Mouse (Mus musculus): ENCODE measurements around the gene Ccdc65.

Ccdc65 gene

DNA sequence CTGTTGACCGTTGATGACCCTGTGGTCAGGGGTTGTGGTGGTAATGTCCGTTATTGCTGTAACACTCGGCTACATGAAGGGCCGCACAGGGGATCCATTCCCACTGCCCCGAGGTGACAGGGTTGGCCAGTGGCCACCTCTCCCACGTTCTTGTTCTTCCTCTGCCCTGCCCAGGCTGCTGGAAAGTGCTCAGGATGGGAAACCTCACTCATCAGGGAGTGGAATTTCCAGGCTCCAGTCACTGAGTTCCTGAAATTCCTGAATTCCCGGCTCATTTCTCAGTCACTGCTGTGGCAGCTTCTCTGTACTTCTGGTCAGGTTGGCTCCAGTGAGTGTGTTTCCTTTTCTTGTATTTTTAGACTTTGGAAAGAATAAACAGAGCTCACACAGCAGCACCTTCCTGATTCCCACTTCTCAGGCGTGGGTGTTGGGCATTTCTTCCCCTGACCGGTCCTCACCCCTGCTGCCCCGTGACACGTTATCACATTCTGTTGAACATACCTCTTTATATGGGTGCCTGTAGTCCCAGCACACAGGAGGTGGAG, 15.8 kb upstream of the Ccdc65 start:
- DNase-seq (ENCODE audit: low read depth): no peak

GRCm38 (mm10) chr15:98695726-98696125, 12.3 kb upstream of the Ccdc65 start:
- DNase-seq (ENCODE audit: low read depth): no peak

- no peak for DNase-seq (ENCODE audit: low read depth)
These were observed 11.8 kb upstream of the Ccdc65 start for GRCm38 (mm10) chr15:98696216-98696615.

- DNase-seq (ENCODE audit: low read depth): peak; percentile 87
These were observed 8.6 kb upstream of the Ccdc65 start for GRCm38 (mm10) chr15:98699190-98700105.

DNA sequence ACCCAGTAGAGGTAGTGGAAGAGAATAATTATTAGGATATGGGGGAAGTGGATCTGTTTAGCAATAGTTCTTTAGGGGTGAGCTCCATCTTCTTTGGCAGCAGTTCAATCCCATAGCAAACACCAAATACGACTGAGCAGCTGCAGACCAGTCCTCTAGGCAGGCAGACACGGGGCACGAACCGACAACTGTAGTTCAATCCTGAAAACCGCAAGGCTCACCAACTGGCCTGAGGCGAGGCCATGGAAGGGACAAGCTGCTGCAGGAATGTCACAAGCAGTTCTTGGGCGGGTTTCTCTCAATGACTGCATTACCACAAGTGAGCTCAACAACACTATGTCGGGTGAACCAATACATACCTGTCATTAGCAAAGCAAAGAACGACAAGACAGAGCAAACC, 3.7 kb upstream of the Ccdc65 start:
- DNase-seq (ENCODE audit: low read depth): no peak

DNA sequence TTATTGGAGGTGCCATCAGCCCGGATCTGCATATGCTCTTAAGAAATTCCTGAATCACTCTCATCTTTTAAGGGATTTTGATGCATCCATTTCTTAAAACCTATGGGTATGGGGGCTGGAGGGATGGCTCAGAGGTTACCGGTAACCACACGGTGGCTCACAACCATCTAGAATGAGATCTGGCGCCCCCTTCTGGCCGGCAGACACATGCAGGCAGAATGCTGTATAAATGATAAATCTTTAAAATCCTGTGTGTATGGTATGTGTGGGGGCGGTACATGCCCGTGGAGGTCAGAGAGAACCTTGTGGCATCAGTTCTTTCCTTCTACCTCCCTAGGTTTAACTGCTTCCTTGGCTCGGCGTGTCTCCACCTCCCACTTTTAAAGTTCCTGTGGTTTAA, 2.4 kb downstream of the Ccdc65 start:
- DNase-seq (ENCODE audit: low read depth): peak; percentile 87

- DNase-seq (ENCODE audit: low read depth): no peak
These were observed 6.2 kb downstream of the Ccdc65 start for GRCm38 (mm10) chr15:98714230-98714652.

- no peak for DNase-seq (ENCODE audit: low read depth)
These were observed 9.3 kb downstream of the Ccdc65 start for GRCm38 (mm10) chr15:98717301-98717700.

DNA sequence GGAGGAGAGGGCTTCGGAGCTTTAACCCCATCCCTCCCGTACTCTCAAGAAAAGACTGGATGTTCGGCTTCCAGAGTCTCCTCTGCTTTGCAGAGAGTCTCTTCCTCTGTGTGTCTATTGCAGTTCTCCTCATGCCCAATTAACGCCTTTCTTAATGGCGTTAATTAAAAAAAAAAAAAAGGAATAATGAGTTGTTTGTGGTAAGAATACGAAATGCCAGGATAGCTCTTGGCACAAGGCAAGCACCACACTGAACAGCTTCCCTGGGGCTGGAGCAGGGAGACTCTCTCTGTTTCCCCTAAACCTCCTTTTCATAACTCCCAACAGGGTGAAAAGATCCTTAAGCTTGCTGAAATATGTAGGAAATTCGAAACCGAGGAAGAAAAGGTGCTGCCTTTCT, 14.2 kb downstream of the Ccdc65 start:
- no peak for DNase-seq (ENCODE audit: low read depth)

GRCm38 (mm10) chr15:98722854-98723253, 14.8 kb downstream of the Ccdc65 start:
- peak; percentile 60 for DNase-seq (ENCODE audit: low read depth)

- DNase-seq (ENCODE audit: low read depth): no peak
These were observed 16.4 kb downstream of the Ccdc65 start for GRCm38 (mm10) chr15:98724441-98724840.

- DNase-seq (ENCODE audit: low read depth): no peak
These were observed 18.1 kb downstream of the Ccdc65 start for GRCm38 (mm10) chr15:98726079-98726478.

DNA sequence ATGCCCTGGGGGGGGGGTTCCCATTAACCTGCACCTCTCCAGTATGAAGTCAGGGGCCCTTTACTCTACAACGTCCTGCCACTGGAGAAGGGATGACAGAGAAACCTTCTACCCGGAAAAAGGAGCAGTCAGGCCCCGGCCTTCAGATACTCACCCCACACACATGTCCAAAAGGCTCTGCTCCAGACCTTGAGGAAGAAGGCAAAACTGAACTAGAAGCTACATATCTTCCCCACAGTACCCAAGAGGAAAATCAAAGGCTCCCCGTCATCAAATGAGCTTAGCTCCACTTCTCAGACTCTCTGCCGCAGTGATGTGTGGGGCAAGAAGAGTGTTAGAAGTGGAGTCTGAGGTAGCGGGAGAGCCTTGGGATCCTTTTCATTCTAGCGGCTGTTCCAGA, 18.7 kb downstream of the Ccdc65 start:
- no peak for DNase-seq (ENCODE audit: low read depth)

- peak; percentile 53 for DNase-seq (ENCODE audit: low read depth)
These were observed 19.7 kb downstream of the Ccdc65 start, which contains the start of gene Fkbp11 for GRCm38 (mm10) chr15:98727443-98728321. Gene Fkbp11 (minus strand): TSS chr15:98728198.

GRCm38 (mm10) chr15:98728366-98728765, 20.4 kb downstream of the Ccdc65 start:
- DNase-seq (ENCODE audit: low read depth): no peak

GRCm38 (mm10) chr15:98729791-98730545, 22.0 kb downstream of the Ccdc65 start:
- no peak for DNase-seq (ENCODE audit: low read depth)

DNA sequence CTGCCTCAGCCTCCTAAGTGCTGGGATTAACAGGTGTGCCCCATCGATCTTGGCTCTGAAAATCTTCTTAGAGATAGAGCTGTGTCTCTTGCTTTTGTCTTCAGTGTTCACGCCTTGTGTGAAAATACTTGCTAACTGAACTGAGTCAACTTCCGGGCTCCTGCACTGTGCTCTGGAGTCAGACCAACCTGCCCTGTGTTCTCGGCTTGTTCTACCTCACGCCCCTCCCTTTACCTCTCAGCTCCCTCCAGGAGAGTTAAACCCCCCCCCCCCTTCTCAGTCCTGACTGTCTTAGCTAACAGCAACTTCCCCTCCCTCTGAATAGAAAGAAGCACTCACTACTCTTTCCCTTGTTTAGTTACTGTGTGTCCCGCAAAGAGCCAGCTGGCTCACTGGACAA, 22.8 kb downstream of the Ccdc65 start:
- DNase-seq (ENCODE audit: low read depth): no peak

GRCm38 (mm10) chr15:98732006-98732531, 24.1 kb downstream of the Ccdc65 start:
- DNase-seq (ENCODE audit: low read depth): no peak

- DNase-seq (ENCODE audit: low read depth): no peak
These were observed 25.4 kb downstream of the Ccdc65 start for GRCm38 (mm10) chr15:98733370-98733769.

GRCm38 (mm10) chr15:98733976-98734566, 26.1 kb downstream of the Ccdc65 start:
- DNase-seq (ENCODE audit: low read depth): no peak

- DNase-seq (ENCODE audit: low read depth): no peak
These were observed 28.5 kb downstream of the Ccdc65 start for GRCm38 (mm10) chr15:98736521-98736920.
